Mouse (Mus musculus) hindbrain, postnatal 0 days (tissue): ENCODE measurements around the gene D230025D16Rik. TPM values are rescaled to one million over a fixed set of nuclear protein-coding genes. Genes with fewer than 3 reads are reported as not detected.
A peak's percentile ranks its signal among the peaks of the same experiment; 100 is the strongest.

Experiments
- ATAC-seq: fragments of 200-750 bp; cut with Nextera tagmentation; 2 replicates; pipeline ENCODE4 v1.8.0; 2017; ENCODE audit warnings: mild to moderate bottlenecking, moderate TSS enrichment, moderate library complexity
- DNase-seq: peaks from one replicate; pipeline ENCODE4 v3.0.0-alpha.2; 2015; ENCODE audit warnings: low spot score
- H3K27ac ChIP-seq: fragments of 300-500 bp; sonication (generic); 2 replicates; pipeline ENCODE4 v1.5.1; 2014; ENCODE audit warnings: mild to moderate bottlenecking
- H3K27me3 ChIP-seq: fragments of 300-500 bp; sonication (generic); 2 replicates; pipeline ENCODE4 v1.6.1; 2014; ENCODE audit warnings: low read length, mixed read lengths; ENCODE audit not compliant: insufficient read depth
- H3K36me3 ChIP-seq: fragments of 300-500 bp; sonication (generic); 2 replicates; pipeline ENCODE4 v1.6.1; 2014; ENCODE audit warnings: low read length, mixed read lengths; ENCODE audit not compliant: insufficient read depth
- H3K4me1 ChIP-seq: fragments of 300-500 bp; sonication (generic); 2 replicates; pipeline ENCODE4 v1.6.1; 2014; ENCODE audit warnings: antibody characterized with exemption, low read length, mixed read lengths; ENCODE audit not compliant: insufficient read depth
- H3K4me2 ChIP-seq: fragments of 300-500 bp; sonication (generic); 2 replicates; pipeline ENCODE4 v1.6.1; 2014; ENCODE audit warnings: low read depth, mild to moderate bottlenecking, low read length, moderate library complexity, mixed read lengths
- H3K4me3 ChIP-seq: fragments of 300-500 bp; sonication (generic); 2 replicates; pipeline ENCODE4 v1.5.1; 2014; ENCODE audit warnings: low read length
- H3K9ac ChIP-seq: fragments of 300-500 bp; sonication (generic); replicated peaks from 2 replicates; pipeline ENCODE4 v1.6.1; 2014; ENCODE audit warnings: mild to moderate bottlenecking, low read length, moderate library complexity, mixed read lengths
- H3K9me3 ChIP-seq: fragments of 300-500 bp; sonication (generic); 2 replicates; pipeline ENCODE4 v1.6.1; 2016; ENCODE audit warnings: low read length, mixed read lengths
- CTCF ChIP-seq: IDR thresholded peaks from 2 replicates; pipeline ENCODE4 v1.5.1; 2016; ENCODE audit warnings: antibody characterized with exemption, control low read depth, low read depth
- WGBS: fragments of 180-500 bp; shearing (Covaris S2); extraction: QIAGEN DNeasy Blood & Tissue Kit; methylation state at CpG from one replicate; pipeline ENCODE4 v1.1.7; 2014; 5-methylcytosine and 5-hydroxymethylcytosine counted together
- polyA plus RNA-seq: library from polyadenylated mRNA; unstranded; fragments of >200 nt; fragmentation: Nextera tagmentation; extraction: Ambion mirVana; gene quantifications from 2 replicates; pipeline ENCODE4 v1.2.1, GENCODE M21; 2015
- total RNA-seq: library from RNA; depleted of rRNA; stranded (reverse); fragments of >200 nt; gene quantifications from 2 replicates; pipeline ENCODE4 v1.2.3, GENCODE M21; 2014

The D230025D16Rik gene
- total and polyA plus RNA-seq, 2 experiments from 2014 or later: 22.1 to 39.5 TPM

DNA sequence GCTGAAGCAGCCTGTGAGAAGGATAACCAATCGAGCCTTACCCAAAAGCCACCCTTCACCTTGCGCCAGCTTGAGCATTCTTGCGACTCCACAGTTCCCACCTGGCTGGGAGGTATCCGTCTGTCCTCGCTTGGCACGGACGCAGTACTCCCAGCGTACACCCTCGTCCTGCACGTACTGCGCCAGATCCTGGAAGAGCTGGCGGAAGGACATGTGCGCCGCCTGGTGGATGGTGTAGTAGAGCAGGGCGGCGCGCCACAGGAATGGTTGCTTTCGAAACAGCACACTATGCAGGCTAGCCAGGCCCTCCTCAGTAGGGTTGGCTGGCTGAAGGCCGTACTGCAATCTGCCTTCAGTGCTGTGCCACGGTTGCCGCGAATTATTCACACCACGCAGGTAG, 58.1 kb downstream of the D230025D16Rik start:
- H3K9me3 ChIP-seq: no peaks in the 10 kb centered on the region
- no peak overlapping the region for H3K4me3 ChIP-seq
- peaks cover 17% of the 10 kb centered on the region for H3K4me1 ChIP-seq
- 31% methylated on average over 23 of the region's 23 CpGs for WGBS
- ATAC-seq (peak; percentile 31; the same call in 1 of the 2 replicates), DNase-seq (no peak)
- peak; percentile 75 for TF ChIP-seq CTCF
- H3K36me3 ChIP-seq: no peaks in the 10 kb centered on the region
- no peak overlapping the region for H3K27ac ChIP-seq
- no peaks in the 10 kb centered on the region for H3K27me3 ChIP-seq
- no peak overlapping the region for H3K4me2 ChIP-seq
- H3K9ac ChIP-seq: no peak overlapping the region

DNA sequence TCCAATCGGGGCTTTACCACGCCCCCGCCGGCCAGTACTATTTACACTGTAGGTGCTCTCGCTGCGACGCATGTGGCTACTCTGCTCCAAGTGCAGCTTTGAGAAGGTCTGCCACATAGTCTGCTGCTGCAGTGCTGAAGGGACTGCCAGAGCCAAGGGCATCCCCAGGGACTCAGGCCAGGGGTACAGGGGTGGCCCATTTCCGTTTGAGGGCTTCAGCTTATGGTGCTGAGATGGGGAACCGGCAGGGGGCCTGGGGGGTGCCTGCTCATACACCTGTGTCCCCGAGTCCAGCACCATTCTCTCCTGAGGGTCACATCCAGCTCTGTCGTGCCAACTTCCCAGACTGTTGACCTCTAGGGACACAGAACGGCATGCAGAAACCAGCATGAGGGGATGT, 60.6 kb downstream of the D230025D16Rik start:
- no peak for DNase-seq
- Histone ChIP-seq H3K27ac (no peak overlapping the region), H3K9me3 (no peaks in the 10 kb centered on the region), H3K4me2 (no peak overlapping the region), H3K27me3 (no peaks in the 10 kb centered on the region), H3K4me1 (peaks cover 18% of the 10 kb centered on the region; the same call in 1 of the 2 replicates), H3K9ac (no peak overlapping the region), H3K4me3 (no peak overlapping the region), H3K36me3 (no peaks in the 10 kb centered on the region)
- no peak for ATAC-seq
- TF ChIP-seq CTCF: no peak
- WGBS: 43% methylated on average over 12 of the region's 12 CpGs

DNA sequence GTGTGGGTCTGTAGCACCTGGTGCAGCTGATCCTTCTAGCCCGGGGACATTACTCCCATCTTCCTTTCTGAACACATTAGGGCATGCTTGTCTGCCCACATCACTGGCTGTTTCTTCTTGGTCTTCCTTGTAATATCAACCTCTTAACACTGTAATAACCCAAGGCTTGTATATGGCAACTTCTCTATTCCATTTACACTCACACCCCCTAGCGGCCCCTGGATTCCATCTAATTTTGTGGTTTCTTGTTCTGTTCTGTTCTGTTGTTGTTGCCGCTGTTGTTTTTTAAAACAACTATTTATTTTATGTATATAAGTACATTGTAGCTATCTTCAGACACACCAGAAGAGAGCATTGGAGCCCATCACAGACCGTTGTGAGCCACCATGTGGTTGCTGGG, 62.0 kb downstream of the D230025D16Rik start:
- ATAC-seq (no peak), DNase-seq (no peak)
- Histone ChIP-seq H3K9ac (no peak overlapping the region), H3K9me3 (no peaks in the 10 kb centered on the region), H3K4me1 (peaks cover 18% of the 10 kb centered on the region; the same call in 1 of the 2 replicates), H3K27me3 (no peaks in the 10 kb centered on the region), H3K4me3 (no peak overlapping the region), H3K4me2 (peak overlapping the region; percentile 37), H3K36me3 (no peaks in the 10 kb centered on the region), H3K27ac (no peak overlapping the region)
- no peak for TF ChIP-seq CTCF
- 81% methylated on average over 4 of the region's 4 CpGs for WGBS

DNA sequence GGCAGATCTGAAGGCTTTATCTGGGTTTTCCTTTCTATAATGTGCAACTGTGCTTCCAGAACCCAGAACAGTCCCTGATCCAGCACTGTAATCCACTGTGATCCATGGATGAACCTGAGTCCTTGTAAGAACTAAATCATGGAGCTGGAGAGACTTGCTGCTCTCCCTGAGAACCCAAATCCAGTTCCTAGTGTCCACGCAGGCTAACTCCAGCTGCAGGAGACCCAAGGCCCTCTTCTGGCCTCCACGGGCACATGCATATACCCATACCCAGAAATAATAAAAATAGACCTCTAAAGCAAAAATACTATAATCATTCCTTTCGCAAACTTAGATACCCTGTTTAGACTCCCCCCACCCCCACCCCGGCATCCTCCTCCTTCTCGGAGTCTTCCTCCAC, 63.3 kb downstream of the D230025D16Rik start:
- DNase-seq (no peak), ATAC-seq (no peak)
- peak overlapping the region; percentile 54 for H3K4me3 ChIP-seq
- H3K4me2 ChIP-seq: peak overlapping the region; percentile 72
- peak overlapping the region; percentile 74; the same call in 1 of the 2 replicates for H3K9ac ChIP-seq
- H3K4me1 ChIP-seq: peaks cover 18% of the 10 kb centered on the region; the same call in 1 of the 2 replicates
- WGBS: 67% methylated on average over 5 of the region's 5 CpGs
- H3K27ac ChIP-seq: no peak overlapping the region
- no peaks in the 10 kb centered on the region for H3K36me3 ChIP-seq
- H3K27me3 ChIP-seq: no peaks in the 10 kb centered on the region
- no peaks in the 10 kb centered on the region for H3K9me3 ChIP-seq
- TF ChIP-seq CTCF: no peak; the same call in 1 of the 2 replicates

DNA sequence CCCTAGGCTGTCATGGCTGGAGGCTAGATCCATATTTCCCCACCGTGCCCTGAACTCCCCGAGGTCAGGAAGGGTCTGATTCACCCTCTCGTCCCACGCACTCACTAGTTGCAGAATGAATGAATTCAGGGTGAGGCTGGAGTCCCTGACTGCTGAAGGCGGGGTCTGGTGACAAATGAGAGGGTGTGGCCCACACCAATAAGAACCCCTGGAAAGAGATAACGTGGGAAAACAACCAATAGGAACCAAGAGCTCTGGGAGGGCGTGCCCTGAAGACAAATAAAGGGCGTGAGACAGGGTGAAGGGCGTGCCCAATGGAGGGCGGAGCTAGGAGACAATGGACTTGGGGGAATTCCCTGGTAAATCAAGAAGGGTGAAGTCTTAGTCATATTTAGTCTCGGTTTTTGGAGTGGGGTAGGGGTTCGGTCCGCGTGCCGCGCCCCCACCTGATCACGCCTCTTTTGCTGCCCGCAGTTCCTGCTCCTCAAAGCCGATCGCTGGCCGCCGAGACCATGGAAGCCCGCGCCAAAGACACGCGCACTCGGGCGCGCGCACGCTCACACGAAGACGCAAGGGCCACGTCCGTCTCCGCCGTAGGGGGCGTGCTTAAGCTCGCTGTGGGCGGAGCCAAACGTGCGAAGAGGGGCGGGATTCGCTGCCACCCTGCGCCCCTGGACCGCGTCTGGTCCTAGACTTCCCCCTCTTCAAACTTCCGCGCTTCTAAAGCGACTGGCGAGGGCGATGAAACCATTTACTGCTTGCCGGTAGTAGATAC, 64.2 kb downstream of the D230025D16Rik start:
- peak overlapping the region; percentile 74 for H3K9ac ChIP-seq
- TF ChIP-seq CTCF: peak; percentile 53
- WGBS: 1% methylated on average over 53 of the region's 53 CpGs
- DNase-seq: peak; percentile 99
- H3K27ac ChIP-seq: peak overlapping the region; percentile 94
- no peaks in the 10 kb centered on the region for H3K36me3 ChIP-seq
- H3K4me1 ChIP-seq: peaks cover 18% of the 10 kb centered on the region; the same call in 1 of the 2 replicates
- H3K4me2 ChIP-seq: peak overlapping the region; percentile 72
- H3K9me3 ChIP-seq: no peaks in the 10 kb centered on the region
- peak overlapping the region; percentile 54 for H3K4me3 ChIP-seq
- H3K27me3 ChIP-seq: no peaks in the 10 kb centered on the region
- peak; percentile 93 for ATAC-seq

DNA sequence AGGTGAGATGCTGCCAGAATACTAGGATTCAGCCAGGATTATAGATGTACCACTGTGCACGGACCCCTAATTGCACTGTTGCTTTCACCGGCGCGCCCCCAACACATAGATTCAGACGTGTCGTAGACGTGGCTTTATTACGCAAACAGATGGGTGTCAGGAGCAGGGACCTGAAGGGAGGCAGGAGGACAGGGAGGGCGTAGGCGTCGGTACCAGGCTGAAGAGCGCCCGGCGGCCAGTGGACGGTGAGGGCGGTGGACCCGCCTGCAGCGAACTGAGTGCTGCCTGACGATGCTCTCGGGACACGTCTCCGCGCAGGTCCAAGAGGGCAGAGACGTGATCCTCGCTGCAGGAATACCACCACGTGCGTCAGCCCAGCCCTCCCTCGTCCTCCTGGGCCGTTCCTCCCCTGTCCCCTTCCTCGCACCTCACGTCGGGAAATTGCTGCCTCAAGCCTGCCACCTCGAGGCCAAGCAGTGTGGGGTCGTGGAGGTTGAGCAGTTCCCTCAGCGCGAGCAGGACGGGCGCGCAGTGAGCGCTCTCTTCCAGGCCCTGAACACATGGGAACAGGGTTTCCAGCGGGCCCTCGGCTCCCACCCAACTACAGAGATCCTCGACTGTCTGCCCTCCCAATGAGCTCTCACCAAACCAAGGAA, 65.0 kb downstream of the D230025D16Rik start, which contains the start of gene 4931428F04Rik:
Gene 4931428F04Rik, minus strand, starts transcription at position 60 of the 656 bp plus-strand sequence.
- Histone ChIP-seq H3K9me3 (no peaks in the 10 kb centered on the region), H3K27ac (peak within 1 kb of the TSS; percentile 94), H3K27me3 (no peaks in the 10 kb centered on the region), H3K4me2 (peak within 1 kb of the TSS; percentile 72), H3K4me1 (peaks cover 18% of the 10 kb centered on the region; the same call in 1 of the 2 replicates), H3K4me3 (peak within 1 kb of the TSS; percentile 54), H3K36me3 (no peaks in the 10 kb centered on the region), H3K9ac (peak within 1 kb of the TSS; percentile 74)
- peak; percentile 16 for ATAC-seq
- peak; percentile 69 for DNase-seq
- peak; percentile 76 for TF ChIP-seq CTCF
- WGBS: 1% methylated on average over 43 of the region's 43 CpGs
